Mouse (Mus musculus): Measurements from ENCODE around the gene Arsb.
"Not testable (repeated sequence)": the region's sequence is repeated elsewhere in the genome, so short reads cannot be mapped to it uniquely, and the experiment has no call there.

Gene Arsb

DNA sequence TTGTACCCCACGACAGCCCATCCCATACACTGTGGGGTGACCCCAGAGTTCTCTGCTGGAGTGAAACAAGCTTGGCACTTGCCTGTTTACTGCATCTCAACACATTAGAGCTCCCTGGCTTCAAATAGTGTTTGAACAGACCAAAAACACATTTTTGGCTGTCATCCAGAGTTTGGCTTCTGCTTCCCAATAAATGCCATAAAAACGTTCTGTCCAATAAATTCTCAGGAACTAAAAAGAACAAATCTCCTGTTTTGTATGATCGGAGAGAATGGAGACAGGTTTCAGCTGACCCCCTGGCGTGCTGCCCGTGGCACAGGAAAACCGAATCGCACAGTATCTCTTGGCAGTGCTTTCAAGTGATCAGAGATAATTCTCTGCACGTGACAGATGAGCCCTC lies 16.2 kb downstream of the Arsb start:
- DNase-seq (ENCODE audit: low spot score) = no peak

DNA sequence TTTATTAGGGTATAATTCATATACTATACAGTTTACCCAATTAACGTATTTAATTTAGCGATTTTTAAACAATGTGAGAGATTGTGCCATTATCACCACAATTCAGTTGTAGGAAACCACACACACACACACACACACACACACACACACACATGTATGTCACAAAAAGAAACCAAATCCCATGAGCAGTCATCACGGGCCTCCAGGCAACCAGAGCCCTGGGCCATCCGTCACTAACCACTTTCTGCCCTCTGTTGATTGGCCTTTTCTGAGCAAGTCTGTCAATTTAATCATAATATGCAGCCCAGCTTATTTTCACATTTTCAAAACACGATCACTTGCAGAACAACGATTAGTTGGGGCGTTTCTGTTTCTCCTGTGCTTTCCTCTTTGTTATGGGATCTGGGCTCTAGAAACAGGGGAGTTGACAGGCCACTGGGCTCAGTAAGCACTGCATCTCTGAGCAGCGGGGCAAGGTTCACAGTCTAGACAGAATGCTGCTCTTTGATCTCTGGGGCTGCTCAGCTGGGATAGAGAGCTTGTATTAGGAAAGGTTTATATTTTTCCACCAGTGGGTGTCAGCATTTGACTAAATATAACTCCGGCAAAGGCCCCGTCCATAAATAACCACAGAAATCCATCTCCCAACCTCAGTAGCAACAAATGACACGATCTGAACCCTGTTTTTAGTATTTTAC lies 21.7 kb downstream of the Arsb start:
- no peak for DNase-seq (ENCODE audit: low spot score)

- no peak for DNase-seq (ENCODE audit: low spot score)
These were observed 22.3 kb downstream of the Arsb start for GRCm38 (mm10) chr13:93793643-93794182.

DNA sequence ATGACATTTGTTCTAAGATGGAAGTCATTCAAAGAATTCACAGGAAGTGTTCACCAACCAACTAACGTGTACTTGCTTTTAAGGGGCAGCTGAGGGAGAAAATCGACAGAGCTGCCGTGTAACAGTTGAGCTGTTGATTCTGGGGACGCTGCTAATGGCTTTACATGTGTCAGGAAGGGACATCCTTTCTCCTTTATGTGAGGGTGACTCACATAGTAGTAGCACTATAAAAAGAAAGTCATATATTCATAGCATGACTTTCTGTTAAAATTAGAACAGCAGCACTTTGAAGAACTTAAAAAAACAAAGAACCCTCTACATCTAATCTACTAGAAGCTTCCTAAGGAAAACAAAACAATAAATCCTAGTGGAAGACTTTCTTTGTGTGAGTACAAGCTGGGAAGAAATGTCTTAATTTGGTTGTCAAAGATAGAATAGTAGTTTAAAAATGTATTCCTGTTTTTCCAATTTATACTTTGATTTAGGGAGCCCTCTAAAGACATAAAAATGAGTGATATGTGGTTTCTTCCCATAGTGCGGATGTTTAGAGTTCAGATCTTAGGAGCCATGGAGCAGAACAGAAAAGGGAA lies 25.7 kb downstream of the Arsb start:
- DNase-seq (ENCODE audit: low spot score) = no peak

GRCm38 (mm10) chr13:93810311-93810710 lies 38.9 kb downstream of the Arsb start:
- not testable (repeated sequence) for DNase-seq (ENCODE audit: low spot score)

DNA sequence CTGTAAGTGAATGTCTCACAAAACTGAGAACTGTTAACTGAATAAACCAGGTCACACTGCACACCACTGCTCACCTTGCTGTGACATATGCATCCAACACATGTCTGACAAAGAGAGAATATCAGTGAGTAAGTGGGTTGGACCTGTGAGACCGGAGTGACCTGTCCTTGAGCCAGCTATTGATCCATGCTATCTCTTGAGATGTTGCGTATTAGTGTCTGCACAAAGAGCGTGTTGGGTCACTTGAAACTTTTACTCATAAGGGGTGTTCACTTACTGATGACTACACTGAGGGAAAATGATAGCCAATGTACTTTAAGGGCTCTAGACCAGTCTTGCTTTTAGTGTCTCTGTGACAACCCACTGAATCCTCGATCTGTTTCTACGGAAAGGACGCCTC lies 42.7 kb downstream of the Arsb start:
- DNase-seq (ENCODE audit: low spot score) = no peak

DNA sequence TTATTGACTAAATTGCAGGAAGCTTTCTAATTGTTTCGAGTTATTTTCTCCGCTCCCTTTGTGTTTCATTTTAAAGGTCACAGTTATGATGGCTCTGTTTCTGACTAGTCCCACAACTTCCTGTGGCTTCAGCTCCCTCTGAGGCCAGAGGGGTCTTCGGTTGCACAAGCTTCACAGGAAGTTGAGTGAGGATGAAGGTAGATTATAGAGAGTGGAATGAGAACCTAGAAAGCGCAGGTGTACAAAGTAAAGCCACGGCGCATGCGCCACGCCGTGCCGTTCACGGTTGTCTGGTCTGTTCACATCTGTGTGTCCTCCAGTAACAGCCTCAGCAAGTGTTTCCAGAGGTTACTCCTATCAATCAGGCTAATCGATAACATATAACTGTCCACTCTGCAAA lies 43.2 kb downstream of the Arsb start:
- DNase-seq (ENCODE audit: low spot score) = no peak

DNA sequence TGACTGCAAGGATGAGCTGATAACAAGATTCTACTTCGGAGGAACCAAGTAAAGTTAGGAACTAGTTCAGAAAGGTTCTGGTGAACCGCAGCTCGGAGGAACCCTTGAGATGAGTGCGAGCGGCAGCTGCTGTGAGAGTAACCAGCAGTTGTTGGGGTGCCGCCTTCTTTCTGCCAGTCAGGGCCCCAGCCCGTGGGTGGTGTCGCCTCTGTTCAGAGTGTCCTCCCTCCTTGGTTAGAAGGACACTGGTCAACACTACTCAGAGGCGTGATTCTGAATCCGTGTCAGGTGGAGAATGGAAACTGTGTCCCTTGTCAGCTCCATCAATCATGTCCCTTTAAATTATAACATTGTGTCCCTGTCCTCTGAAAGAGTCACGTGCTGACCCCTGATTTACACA lies 43.7 kb downstream of the Arsb start:
- DNase-seq (ENCODE audit: low spot score) = no peak

DNA sequence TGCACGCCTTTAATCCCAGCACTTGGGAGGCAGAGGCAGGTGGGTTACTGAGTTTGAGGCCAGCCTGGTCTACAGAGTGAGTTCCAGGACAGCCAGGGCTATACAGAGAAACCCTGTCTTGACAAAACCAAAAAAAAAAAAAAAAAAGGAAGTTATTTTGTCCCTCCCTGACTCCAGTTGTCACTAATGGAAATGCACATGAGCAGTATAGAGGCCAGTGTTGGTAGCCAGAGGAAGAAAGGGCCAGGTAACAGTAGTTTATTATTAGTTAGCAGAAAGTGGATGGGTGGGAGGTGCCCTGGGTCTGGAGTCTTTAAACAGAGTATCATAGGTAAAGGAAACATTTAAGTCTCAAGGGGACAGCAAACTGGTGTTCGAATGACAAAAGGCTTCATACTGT lies 44.7 kb downstream of the Arsb start:
- no peak for DNase-seq (ENCODE audit: low spot score)

- no peak for DNase-seq (ENCODE audit: low spot score)
These were observed 45.4 kb downstream of the Arsb start for GRCm38 (mm10) chr13:93816688-93817331.

DNA sequence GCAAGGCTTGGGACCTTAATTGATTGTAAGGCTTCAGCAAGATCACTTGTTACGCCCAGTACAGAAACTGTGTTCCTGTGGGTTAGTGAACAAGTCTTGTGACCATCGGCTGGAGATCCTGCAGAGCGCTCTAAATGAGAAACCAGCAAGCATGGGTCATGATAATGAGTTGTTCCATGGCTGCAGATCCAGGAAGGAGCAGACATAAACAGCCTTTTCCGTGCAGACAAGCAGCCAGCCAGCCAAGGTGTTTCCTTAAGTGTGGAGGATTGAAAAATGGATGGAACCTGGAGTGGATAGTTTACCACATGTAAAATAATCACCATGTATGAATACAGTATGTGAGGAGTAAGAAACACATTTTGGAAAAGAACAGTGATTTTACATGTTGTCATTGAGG lies 48.7 kb downstream of the Arsb start:
- no peak for DNase-seq (ENCODE audit: low spot score)

- DNase-seq (ENCODE audit: low spot score) = no peak
These were observed 50.6 kb downstream of the Arsb start for GRCm38 (mm10) chr13:93822001-93822400.

GRCm38 (mm10) chr13:93825792-93826558 lies 54.5 kb downstream of the Arsb start:
- DNase-seq (ENCODE audit: low spot score) = no peak

GRCm38 (mm10) chr13:93827745-93828144 lies 56.3 kb downstream of the Arsb start:
- no peak for DNase-seq (ENCODE audit: low spot score)

- no peak for DNase-seq (ENCODE audit: low spot score)
These were observed 58.3 kb downstream of the Arsb start for GRCm38 (mm10) chr13:93829565-93830293.

- DNase-seq (ENCODE audit: low spot score) = no peak
These were observed 58.8 kb downstream of the Arsb start for GRCm38 (mm10) chr13:93830294-93830645.

GRCm38 (mm10) chr13:93837481-93838225 lies 66.2 kb downstream of the Arsb start:
- DNase-seq (ENCODE audit: low spot score) = no peak

- no peak for DNase-seq (ENCODE audit: low spot score)
These were observed 67.2 kb downstream of the Arsb start for GRCm38 (mm10) chr13:93838431-93839136.

DNA sequence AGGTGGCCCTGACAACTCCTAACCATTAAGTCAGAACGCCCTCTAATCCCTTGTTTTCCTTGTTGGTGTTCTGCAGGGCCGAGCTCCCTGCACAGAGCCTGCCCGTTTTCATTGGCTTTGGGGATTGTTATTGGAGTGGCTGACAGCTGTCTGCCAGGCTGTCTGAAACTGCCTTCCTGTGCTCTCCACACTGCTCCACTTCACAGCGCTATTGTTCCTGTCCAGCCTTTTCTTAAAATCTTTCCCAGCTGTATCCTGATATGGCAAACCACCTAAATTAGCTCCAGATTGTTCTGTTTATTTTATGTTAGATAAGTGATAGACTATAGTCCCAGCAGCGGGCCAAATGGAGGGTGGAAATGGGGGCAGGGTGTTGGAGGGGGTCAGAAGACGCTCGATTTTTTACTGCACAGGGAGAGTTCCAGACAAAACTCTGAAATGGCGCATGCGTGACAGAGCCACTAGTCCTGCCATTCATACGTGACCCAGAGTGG lies 67.8 kb downstream of the Arsb start:
- no peak for DNase-seq (ENCODE audit: low spot score)

DNA sequence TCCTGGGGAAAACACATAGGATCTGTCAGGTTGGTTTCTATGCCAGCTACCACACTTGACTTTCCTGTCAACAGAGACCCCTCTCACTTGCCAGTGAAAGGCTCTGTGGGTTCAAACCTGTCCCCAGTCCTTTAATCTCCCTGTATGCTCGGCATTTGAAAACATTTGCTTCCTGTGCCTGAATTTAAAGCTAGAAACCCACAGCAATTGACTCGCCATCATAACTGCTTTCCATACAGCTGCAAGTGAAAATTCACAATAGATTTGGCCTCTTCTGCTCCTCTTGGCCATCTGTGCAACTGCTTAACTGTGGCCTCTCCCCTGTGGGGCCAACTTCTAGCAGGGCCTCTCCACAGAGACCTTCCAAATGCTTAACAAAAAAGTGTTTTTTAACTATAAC lies 68.3 kb downstream of the Arsb start:
- DNase-seq (ENCODE audit: low spot score) = no peak

Data from testis, postnatal 14 days (tissue).